Mouse (Mus musculus) kidney, adult 2 months (tissue): ENCODE data around the gene Ube2o.

ENCODE experiments used
- CTCF ChIP-seq: fragments of 200-500 bp; conservative IDR thresholded peaks from 2 replicates; pipeline ENCODE4 v1.5.1; 2011; ENCODE audit warnings: low read depth, mild to moderate bottlenecking, control low read depth, low read length, moderate library complexity, mixed read lengths; ENCODE audit not compliant: insufficient read depth, insufficient read length
- POLR2A ChIP-seq: fragments of 200-500 bp; IDR thresholded peaks from one replicate; pipeline ENCODE4 v1.6.1; 2011; ENCODE audit warnings: low read depth, low read length, control low read depth

- no peak for TF ChIP-seq CTCF
- TF ChIP-seq POLR2A: no peak
These were observed 47.7 kb downstream of the Ube2o start for GRCm38 (mm10) chr11:116533341-116534153.
